8 mouse cellular contexts compared by ENCODE assay signal in the genomic region with DNA sequence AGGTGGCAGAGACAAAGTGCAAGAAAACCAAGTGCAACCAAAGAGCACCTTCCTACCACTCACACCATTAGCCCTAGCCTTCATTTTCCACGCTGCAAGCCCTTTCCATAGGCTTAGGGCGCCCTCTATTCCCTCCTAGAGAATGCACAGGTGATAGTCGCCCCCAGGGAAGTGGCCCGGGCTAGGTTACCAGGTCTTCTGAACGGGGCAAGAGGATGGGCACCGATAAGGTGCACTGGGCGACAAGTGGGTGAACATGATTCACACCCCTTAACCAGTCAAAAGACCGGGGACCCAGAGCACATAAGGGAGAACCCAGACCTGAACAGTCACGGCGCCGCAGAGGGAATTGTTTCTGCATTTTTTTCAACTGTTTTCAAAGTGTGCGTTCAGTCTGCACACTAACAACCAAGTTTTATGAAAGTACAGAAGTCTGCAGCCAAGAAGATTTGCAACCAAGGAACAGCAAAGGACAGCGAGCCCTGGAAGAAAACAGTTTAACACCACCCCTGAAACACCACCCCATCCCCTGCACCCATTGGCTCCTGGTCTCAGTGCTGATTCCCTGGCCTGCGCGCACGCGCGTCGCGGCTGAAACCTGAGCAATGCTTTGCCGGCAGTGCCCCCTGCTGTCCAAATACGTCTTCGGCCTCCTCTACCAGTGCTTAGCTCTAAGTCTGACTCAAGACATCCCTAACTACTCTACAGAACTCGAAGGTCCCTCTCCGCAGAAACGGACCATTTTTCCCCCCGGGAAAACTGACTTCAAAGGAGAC. TPM values are rescaled to one million over a fixed set of nuclear protein-coding genes. Genes with fewer than 3 reads are reported as not detected.
A peak's percentile ranks its signal among the peaks of the same experiment; 100 is the strongest.
DNase-seq lines count a peak whose midpoint lies in the region; ATAC-seq lines count a peak whose summit lies in the region.

No protein-coding gene starts in this region.

- H3K4me1 ChIP-seq in forebrain, embryonic 10.5 days = peaks cover 5% of the 10 kb centered on the region
- H3K4me1 ChIP-seq in heart, embryonic 16.5 days (ENCODE audit: control insufficient read depth, insufficient read depth, low read length) = 0 out of 2 replicates have a peak, but pooled peaks cover 2% of the 10 kb centered on the region
- H3K4me1 ChIP-seq in liver, embryonic 15.5 days (replicated peaks) = peaks cover 10% of the 10 kb centered on the region
- H3K4me1 ChIP-seq in neural tube, embryonic 12.5 days = peaks cover 4% of the 10 kb centered on the region; the same call in 1 of the 2 replicates

- WGBS in forebrain, embryonic 10.5 days = 1% methylated on average over 27 of the region's 27 CpGs
- 1% methylated on average over 27 of the region's 27 CpGs for WGBS in heart, embryonic 16.5 days
- WGBS in liver, embryonic 15.5 days (ENCODE audit: insufficient replicate concordance) = under 1% methylated on average over 27 of the region's 27 CpGs
- WGBS in neural tube, embryonic 12.5 days = 1% methylated on average over 27 of the region's 27 CpGs

- H3K27ac ChIP-seq in forebrain, embryonic 10.5 days = peak overlapping the region; percentile 82
- peak overlapping the region; percentile 50; the same call in 1 of the 2 replicates for H3K27ac ChIP-seq in heart, embryonic 16.5 days (ENCODE audit: low read length)
- H3K27ac ChIP-seq in liver, embryonic 15.5 days (replicated peaks) = peak overlapping the region; percentile 48
- no peak overlapping the region for H3K27ac ChIP-seq in neural tube, embryonic 12.5 days

- H3K9me3 ChIP-seq in forebrain, embryonic 10.5 days = no peaks in the 10 kb centered on the region
- H3K9me3 ChIP-seq in heart, embryonic 16.5 days (replicated peaks; ENCODE audit: control insufficient read depth, low read length) = no peaks in the 10 kb centered on the region
- H3K9me3 ChIP-seq in liver, embryonic 15.5 days (replicated peaks) = no peaks in the 10 kb centered on the region
- no peaks in the 10 kb centered on the region for H3K9me3 ChIP-seq in neural tube, embryonic 12.5 days

- H3K4me2 ChIP-seq in heart, embryonic 16.5 days (ENCODE audit: low read depth, low read length) = peak overlapping the region; percentile 96
- H3K4me2 ChIP-seq in liver, embryonic 15.5 days = peak overlapping the region; percentile 79
- peak overlapping the region; percentile 88 for H3K4me2 ChIP-seq in neural tube, embryonic 12.5 days (replicated peaks)

- peak; percentile 97 for ATAC-seq in CD4-positive, CD25-positive, alpha-beta regulatory T cell, adult 4 months
- peak; percentile 95 for ATAC-seq in heart, embryonic 16.5 days (replicated peaks; ENCODE audit: extremely low read depth, insufficient read depth, low FRiP score)
- peak; percentile 94 for ATAC-seq in liver, embryonic 15.5 days (ENCODE audit: insufficient read depth)
- ATAC-seq in neural tube, embryonic 12.5 days (ENCODE audit: low FRiP score, low read depth) = peak; percentile 95

- DNase-seq in c-Kit-negative CD71-positive TER-119-positive erythroid progenitor cells, embryonic 14.5 days (ENCODE audit: low read depth, low spot score) = peak; percentile 62
- DNase-seq in forebrain, embryonic 10.5 days (ENCODE audit: extremely low spot score, low spot score) = peak; percentile 93
- peak; percentile 96 to 99 for DNase-seq in kidney, postnatal 36 days
- DNase-seq in telencephalon, adult 2 months (ENCODE audit: low read depth, low spot score) = peak; percentile 90

- 0 out of 2 replicates have a peak, but pooled peaks cover 6% of the 10 kb centered on the region for H3K27me3 ChIP-seq in forebrain, embryonic 10.5 days (ENCODE audit: poor library complexity, severe bottlenecking)
- no peaks in the 10 kb centered on the region for H3K27me3 ChIP-seq in heart, embryonic 16.5 days (ENCODE audit: control insufficient read depth, insufficient read depth, low read length)
- peaks cover 4% of the 10 kb centered on the region; the same call in 1 of the 2 replicates for H3K27me3 ChIP-seq in liver, embryonic 15.5 days
- H3K27me3 ChIP-seq in neural tube, embryonic 12.5 days (replicated peaks) = no peaks in the 10 kb centered on the region

- peaks cover under 1% of the 10 kb centered on the region for H3K36me3 ChIP-seq in forebrain, embryonic 10.5 days (replicated peaks)
- H3K36me3 ChIP-seq in heart, embryonic 16.5 days (ENCODE audit: control insufficient read depth, insufficient read depth) = no peaks in the 10 kb centered on the region
- H3K36me3 ChIP-seq in liver, embryonic 15.5 days (replicated peaks) = no peaks in the 10 kb centered on the region
- no peaks in the 10 kb centered on the region for H3K36me3 ChIP-seq in neural tube, embryonic 12.5 days

- H3K9ac ChIP-seq in heart, embryonic 16.5 days (ENCODE audit: low read length) = peak overlapping the region; percentile 78
- peak overlapping the region; percentile 48 for H3K9ac ChIP-seq in liver, embryonic 15.5 days
- H3K9ac ChIP-seq in neural tube, embryonic 12.5 days = peak overlapping the region; percentile 49

- H3K4me3 ChIP-seq in forebrain, embryonic 10.5 days = peak overlapping the region; percentile 67
- H3K4me3 ChIP-seq in heart, embryonic 16.5 days (ENCODE audit: low read length) = peak overlapping the region; percentile 65
- H3K4me3 ChIP-seq in liver, embryonic 15.5 days (replicated peaks) = peak overlapping the region; percentile 59
- peak overlapping the region; percentile 48 for H3K4me3 ChIP-seq in neural tube, embryonic 12.5 days

RNA-seq across cellular contexts. Expression of gene Oat, which starts 24.7 kb away (rescaled TPM):
- 10 to 100 TPM; 77.0 to 91.2 TPM for polyA plus RNA-seq in CD4-positive, CD25-positive, alpha-beta regulatory T cell, adult 4 months (2017; shearing (Covaris generic))
- 126 and 129 TPM in 2 replicates for polyA plus RNA-seq in forebrain, embryonic 10.5 days (2016; fragmentation: Nextera tagmentation; extraction: Ambion mirVana)
- polyA plus RNA-seq in heart, embryonic 16.5 days (2015; fragmentation: Nextera tagmentation; extraction: Ambion mirVana) = 214 and 222 TPM in 2 replicates
- 57.2 and 57.6 TPM in 2 replicates for polyA plus RNA-seq in liver, embryonic 15.5 days (2015; fragmentation: Nextera tagmentation; extraction: Ambion mirVana)
- polyA plus RNA-seq in neural tube, embryonic 12.5 days (2016; fragmentation: Nextera tagmentation; extraction: Ambion mirVana) = 98.4 and 98.6 TPM in 2 replicates

RNA-seq across cellular contexts. Expression of gene Nkx1-2, which starts 47.9 kb away (rescaled TPM):
- not detected for polyA plus RNA-seq in CD4-positive, CD25-positive, alpha-beta regulatory T cell, adult 4 months (2017; shearing (Covaris generic))
- polyA plus RNA-seq in forebrain, embryonic 10.5 days (2016; fragmentation: Nextera tagmentation; extraction: Ambion mirVana) = 0.09 and 0.15 TPM in 2 replicates
- not detected in 2 replicates for polyA plus RNA-seq in heart, embryonic 16.5 days (2015; fragmentation: Nextera tagmentation; extraction: Ambion mirVana)
- polyA plus RNA-seq in liver, embryonic 15.5 days (2015; fragmentation: Nextera tagmentation; extraction: Ambion mirVana) = not detected in 2 replicates
- polyA plus RNA-seq in neural tube, embryonic 12.5 days (2016; fragmentation: Nextera tagmentation; extraction: Ambion mirVana) = 1.4 and 1.6 TPM in 2 replicates

RNA-seq across cellular contexts. Expression of gene Lhpp, which starts 58.9 kb away (rescaled TPM):
- 1 to 10 TPM; 4.0 to 5.0 TPM for polyA plus RNA-seq in CD4-positive, CD25-positive, alpha-beta regulatory T cell, adult 4 months (2017; shearing (Covaris generic))
- polyA plus RNA-seq in forebrain, embryonic 10.5 days (2016; fragmentation: Nextera tagmentation; extraction: Ambion mirVana) = 17.3 and 17.4 TPM in 2 replicates
- polyA plus RNA-seq in heart, embryonic 16.5 days (2015; fragmentation: Nextera tagmentation; extraction: Ambion mirVana) = 23.7 and 25.1 TPM in 2 replicates
- 4.8 and 5.0 TPM in 2 replicates for polyA plus RNA-seq in liver, embryonic 15.5 days (2015; fragmentation: Nextera tagmentation; extraction: Ambion mirVana)
- polyA plus RNA-seq in neural tube, embryonic 12.5 days (2016; fragmentation: Nextera tagmentation; extraction: Ambion mirVana) = 22.0 and 26.1 TPM in 2 replicates
